Mouse (Mus musculus) liver, adult (tissue): ENCODE measurements around the gene Gli2.

Experiments used
- GATA4 ChIP-seq: IDR thresholded peaks from 2 replicates; pipeline ENCODE4 v1.6.1; 2014; ENCODE audit warnings: mild to moderate bottlenecking, low read length; ENCODE audit not compliant: insufficient replicate concordance

The Gli2 gene

DNA sequence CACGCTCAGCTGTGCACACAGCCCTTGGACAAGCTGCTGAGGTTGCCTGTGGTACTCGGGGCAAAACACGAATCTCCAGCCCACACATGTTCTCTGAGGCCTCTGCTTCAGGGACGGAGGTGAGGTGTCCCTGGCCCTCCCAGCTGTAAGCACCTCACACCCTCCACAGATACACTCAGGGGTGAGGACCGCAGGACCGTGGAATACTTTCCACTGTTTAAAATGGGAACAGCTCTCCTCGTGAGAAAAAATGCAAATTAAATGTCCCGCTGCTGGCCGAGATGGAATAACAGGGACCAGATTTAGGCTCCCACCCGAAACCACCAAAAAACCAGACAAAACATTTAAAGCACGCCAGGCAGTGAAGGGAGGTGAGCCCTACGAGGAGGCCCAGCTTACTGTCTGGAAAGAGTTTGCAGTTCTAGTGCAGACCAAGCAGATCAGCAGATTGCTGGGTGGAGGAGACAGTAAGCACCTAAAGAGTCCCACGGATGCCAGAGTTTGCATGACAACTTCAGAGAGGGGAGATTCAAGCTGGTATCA is 19.2 kb downstream of the Gli2 start:
- no peak for TF ChIP-seq GATA4

DNA sequence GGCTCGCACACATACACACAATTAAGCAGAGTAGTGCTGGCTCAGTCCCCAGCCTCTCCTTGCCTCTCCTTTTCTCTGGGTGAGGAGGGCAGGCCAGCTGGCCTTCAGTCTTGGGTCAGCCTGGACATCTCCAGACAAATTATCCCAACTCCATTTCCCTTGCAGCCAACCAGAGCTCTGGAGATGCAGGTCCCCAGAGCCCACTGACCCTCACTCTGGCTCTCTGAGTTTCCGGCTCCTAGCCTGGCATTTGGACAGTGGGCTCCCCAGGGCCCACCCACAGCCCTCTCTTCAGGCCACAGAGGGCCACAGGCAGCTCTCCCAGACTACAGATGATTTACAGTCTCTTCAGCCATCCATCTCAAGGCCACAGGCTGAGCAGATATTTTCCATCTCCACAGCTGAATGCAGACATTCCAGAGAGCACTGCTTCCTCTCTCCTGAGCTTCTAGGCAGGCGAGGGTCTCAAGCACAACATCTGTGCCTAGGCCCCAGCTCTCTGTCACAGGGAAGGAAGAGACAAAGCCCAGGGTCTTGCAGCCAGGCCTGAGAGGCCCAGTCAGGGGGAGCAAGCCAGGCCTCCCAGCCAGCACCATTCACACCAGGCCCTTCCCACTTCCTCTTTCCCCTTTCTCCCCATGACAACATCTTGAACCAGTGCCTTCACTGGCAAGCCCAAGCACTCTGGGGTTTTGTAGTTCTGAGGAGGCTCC is 19.8 kb downstream of the Gli2 start:
- no peak for TF ChIP-seq GATA4

GRCm38 (mm10) chr1:119031185-119031584 is 22.2 kb downstream of the Gli2 start:
- no peak for TF ChIP-seq GATA4

GRCm38 (mm10) chr1:119025647-119026358 is 27.6 kb downstream of the Gli2 start:
- no peak for TF ChIP-seq GATA4

DNA sequence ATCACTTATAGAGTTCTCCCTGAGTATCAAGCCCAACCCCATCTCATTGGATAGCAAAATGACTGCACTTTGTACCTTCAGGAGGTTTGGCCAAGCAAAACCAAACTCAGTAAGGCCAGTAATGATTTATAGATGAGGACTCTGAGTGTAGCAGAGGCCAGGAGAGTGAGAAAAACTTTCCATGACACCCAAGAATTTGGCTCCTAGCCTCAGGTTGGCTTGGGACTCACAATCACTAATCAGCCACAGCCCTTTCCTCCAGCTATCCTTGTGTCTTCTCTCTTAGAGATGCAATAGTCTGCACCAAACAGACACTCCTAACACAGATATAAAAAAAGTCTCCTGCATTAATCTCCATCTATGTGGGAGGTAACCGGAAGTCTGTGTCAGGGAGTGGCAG is 31.1 kb downstream of the Gli2 start:
- TF ChIP-seq GATA4, result no peak

DNA sequence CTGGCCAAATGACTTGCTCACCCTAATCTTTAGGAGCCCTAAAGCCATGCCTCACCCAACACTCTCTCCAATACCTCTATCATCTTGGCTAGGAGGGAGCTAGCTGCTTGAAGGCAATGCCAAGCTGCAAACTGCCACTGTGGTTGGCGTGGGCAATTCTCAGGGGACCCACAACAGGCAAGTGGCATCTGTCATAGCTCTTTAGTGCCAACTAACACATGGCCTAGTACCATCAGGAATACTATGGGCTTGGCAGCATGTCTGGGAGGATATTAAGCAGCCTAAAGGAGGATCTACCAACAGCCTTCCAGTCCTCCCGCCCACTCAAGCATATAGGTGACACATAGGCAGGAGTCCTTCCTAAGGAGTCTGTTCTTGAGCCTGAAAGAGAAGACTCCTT is 33.3 kb downstream of the Gli2 start:
- no peak for TF ChIP-seq GATA4

- TF ChIP-seq GATA4, result no peak
These were observed 34.4 kb downstream of the Gli2 start for GRCm38 (mm10) chr1:119019056-119019455.

DNA sequence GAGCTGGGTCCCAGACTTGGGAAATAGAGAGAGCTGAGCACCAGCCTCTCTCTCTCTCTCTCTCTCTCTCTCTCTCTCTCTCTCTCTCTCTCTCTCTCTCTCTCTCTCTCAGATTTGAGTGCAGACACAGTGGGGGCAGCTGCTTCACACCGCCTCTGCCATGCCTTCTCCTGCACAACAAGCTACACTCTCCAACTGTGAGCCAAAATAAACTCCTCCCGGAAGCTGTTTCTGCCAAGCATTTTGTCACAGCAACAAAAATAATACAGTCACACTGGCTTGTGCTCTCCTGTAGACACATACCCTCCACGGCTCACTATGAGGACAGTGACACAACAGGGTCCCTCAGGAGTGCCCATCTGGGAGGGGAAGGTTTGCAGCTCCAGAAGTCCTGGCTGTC is 36.6 kb downstream of the Gli2 start:
- no peak for TF ChIP-seq GATA4

DNA sequence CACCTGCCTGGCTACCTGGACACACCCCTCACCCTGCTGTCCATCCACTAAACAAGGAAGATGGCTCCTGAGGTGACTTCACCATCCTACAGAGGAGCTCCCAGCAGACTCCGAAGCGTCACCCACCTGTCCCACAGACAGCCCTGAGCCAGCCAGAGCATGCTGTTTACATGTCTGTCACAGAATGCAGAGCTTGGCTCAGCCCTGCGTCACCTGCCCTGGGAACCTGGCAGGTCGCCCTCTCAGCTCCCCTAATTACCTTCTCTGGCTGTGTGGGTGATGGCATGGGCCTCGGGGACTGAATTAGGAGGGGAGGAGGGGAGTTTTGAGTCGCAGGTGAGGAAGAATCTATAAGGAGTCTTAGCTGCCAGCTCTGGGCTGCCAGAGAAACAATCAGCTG is 38.3 kb downstream of the Gli2 start:
- TF ChIP-seq GATA4, result no peak

GRCm38 (mm10) chr1:119008949-119009348 is 44.5 kb downstream of the Gli2 start:
- TF ChIP-seq GATA4, result no peak

DNA sequence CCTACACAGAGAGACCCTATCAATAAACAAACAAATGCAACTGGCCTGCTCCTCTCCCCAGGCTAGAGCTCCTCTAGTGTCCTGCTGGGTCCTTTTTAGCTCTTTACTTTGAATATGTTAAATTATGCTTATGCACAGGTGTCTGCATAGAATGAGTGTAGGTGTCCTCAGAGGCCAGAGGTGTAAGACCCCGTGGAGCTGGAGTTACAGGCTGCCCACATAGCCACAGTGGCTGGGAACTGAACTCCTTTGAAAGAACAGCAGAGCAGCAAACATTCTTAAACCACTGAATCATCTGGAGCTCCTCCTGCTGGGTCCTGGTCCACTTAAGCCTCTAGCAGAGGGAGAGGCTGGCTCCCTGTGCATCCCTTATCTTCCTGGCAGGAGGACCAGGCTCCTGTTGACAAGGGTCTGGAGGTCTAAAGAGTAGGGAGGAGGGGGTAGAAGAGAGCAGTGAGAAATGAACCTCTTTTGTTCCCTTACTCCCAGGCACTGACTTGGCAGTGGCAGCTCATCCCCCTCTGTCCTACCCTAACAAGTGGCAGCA is 49.5 kb downstream of the Gli2 start:
- TF ChIP-seq GATA4, result no peak

GRCm38 (mm10) chr1:119001454-119002034 is 51.9 kb downstream of the Gli2 start:
- no peak for TF ChIP-seq GATA4

DNA sequence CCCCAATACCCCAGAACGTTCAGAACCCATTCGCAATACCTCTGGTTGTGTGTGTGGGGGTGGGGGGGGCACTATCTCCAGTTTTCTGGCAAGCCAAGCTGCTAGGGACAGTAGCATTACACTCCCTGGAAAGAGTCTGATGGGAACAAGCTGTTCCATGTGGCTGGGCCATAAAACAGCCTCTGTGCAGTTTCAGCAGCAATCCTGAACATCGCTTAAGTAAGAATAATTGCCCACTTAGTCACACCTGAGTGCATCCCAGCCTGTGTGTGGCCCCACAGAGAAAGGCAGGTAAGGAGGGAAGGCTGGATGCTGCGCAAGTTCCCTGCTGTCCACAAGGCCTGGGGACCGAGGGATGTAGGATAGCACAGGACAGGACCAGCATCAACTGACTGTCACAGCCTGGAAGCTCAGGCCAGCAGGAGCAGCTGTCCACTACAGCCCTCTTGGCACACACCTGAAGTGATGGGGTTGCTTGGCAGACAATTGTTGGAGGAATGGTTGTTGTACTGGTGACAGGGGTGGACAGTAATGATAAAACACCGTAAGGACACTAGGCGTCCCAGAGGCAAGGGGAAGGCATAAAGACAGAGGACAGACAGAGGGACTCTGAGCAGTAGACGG is 58.8 kb downstream of the Gli2 start:
- TF ChIP-seq GATA4, result no peak

GRCm38 (mm10) chr1:118993775-118994174 is 59.6 kb downstream of the Gli2 start:
- TF ChIP-seq GATA4, result no peak

- no peak for TF ChIP-seq GATA4
These were observed 65.1 kb downstream of the Gli2 start for GRCm38 (mm10) chr1:118988331-118988730.
